Mouse (Mus musculus) midbrain, embryonic 15.5 days (tissue): ENCODE measurements around the gene Eno3. TPM values are rescaled to one million over a fixed set of nuclear protein-coding genes. Genes with fewer than 3 reads are reported as not detected.

Experiments
- ATAC-seq: fragments of 200-750 bp; cut with Nextera tagmentation; replicated peaks from 2 replicates; pipeline ENCODE4 v1.8.0; 2017; ENCODE audit warnings: moderate TSS enrichment
- H3K27ac ChIP-seq: fragments of 300-500 bp; sonication (generic); 2 replicates; pipeline ENCODE4 v1.5.1; 2015; ENCODE audit warnings: mild to moderate bottlenecking, inconsistent platforms
- H3K27me3 ChIP-seq: fragments of 300-500 bp; sonication (generic); replicated peaks from 2 replicates; pipeline ENCODE4 v1.6.1; 2015; ENCODE audit warnings: inconsistent platforms
- H3K36me3 ChIP-seq: fragments of 300-500 bp; sonication (generic); replicated peaks from 2 replicates; pipeline ENCODE4 v1.6.1; 2015; ENCODE audit warnings: inconsistent platforms
- H3K4me1 ChIP-seq: fragments of 300-500 bp; sonication (generic); 2 replicates; pipeline ENCODE4 v1.6.1; 2015; ENCODE audit warnings: inconsistent platforms
- H3K4me2 ChIP-seq: fragments of 300-500 bp; sonication (generic); 2 replicates; pipeline ENCODE4 v1.6.1; 2015; ENCODE audit warnings: inconsistent platforms, mild to moderate bottlenecking, moderate library complexity
- H3K4me3 ChIP-seq: fragments of 300-500 bp; sonication (generic); 2 replicates; pipeline ENCODE4 v1.5.1; 2015; ENCODE audit warnings: mild to moderate bottlenecking, inconsistent platforms
- H3K9ac ChIP-seq: fragments of 300-500 bp; sonication (generic); 2 replicates; pipeline ENCODE4 v1.6.1; 2015; ENCODE audit warnings: mild to moderate bottlenecking, inconsistent platforms
- H3K9me3 ChIP-seq: fragments of 300-500 bp; sonication (generic); 2 replicates; pipeline ENCODE4 v1.6.1; 2016; ENCODE audit warnings: inconsistent platforms
- WGBS: fragments of 180-500 bp; shearing (Covaris S2); methylation state at CpG from one replicate; pipeline ENCODE4 v1.1.7; 2015; ENCODE audit warnings: mixed read lengths; 5-methylcytosine and 5-hydroxymethylcytosine counted together
- polyA plus RNA-seq: library from polyadenylated mRNA; unstranded; fragments of >200 nt; fragmentation: Nextera tagmentation; extraction: Ambion mirVana; gene quantifications from 2 replicates; pipeline ENCODE4 v1.2.1, GENCODE M21; 2015

Gene Eno3
- polyA plus RNA-seq, 1 experiment from 2014 or later: 8.0 TPM

DNA sequence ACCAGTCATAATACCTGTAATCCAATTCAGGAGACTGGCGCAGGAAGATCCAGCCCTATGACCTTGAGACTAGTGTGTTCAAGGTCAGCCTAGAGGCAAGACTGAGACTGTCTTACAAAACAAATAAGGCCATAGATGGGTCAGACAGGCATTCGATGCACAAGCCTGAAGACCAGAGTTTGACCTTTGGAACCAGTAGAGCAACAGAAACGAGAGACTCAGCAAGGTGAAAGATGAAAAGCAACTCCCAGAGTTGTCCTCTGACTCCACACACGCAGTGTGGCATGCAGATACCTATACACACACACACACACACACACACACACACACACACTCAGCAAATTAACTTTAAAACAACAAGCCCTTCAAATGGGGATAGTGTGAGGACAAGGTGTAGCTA, 30.1 kb upstream of the Eno3 start:
- Histone ChIP-seq H3K9me3 (no peaks in the 10 kb centered on the region), H3K4me2 (no peak overlapping the region), H3K27me3 (no peaks in the 10 kb centered on the region), H3K27ac (no peak overlapping the region), H3K9ac (no peak overlapping the region), H3K36me3 (no peaks in the 10 kb centered on the region), H3K4me3 (no peak overlapping the region), H3K4me1 (no peaks in the 10 kb centered on the region)
- ATAC-seq: no peak
- WGBS: 79% methylated on average over 4 of the region's 4 CpGs

DNA sequence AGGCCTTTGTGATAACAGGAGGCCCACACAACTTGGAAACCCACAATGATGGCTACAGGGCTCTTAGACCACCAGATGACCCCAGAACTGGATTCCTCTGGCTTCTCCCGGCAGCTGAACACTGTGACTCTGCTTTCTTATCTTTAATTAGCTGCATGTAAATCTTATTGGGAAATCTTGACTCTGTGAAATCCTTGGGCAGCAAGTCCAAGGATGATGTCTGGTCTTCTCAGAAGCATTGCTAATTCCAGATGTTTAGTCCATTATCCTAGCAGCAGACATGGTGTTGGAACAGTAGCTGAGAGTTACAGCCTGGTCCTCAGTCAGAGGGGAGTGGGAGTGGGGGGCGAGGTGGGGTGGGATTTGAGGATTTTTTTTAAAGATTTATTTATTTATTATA, 28.6 kb upstream of the Eno3 start:
- H3K36me3 ChIP-seq: no peaks in the 10 kb centered on the region
- H3K4me1 ChIP-seq: no peaks in the 10 kb centered on the region
- no peaks in the 10 kb centered on the region for H3K9me3 ChIP-seq
- WGBS: 71% methylated on average over 2 of the region's 2 CpGs
- H3K9ac ChIP-seq: no peak overlapping the region
- no peak overlapping the region for H3K4me3 ChIP-seq
- H3K4me2 ChIP-seq: no peak overlapping the region
- no peaks in the 10 kb centered on the region for H3K27me3 ChIP-seq
- no peak overlapping the region for H3K27ac ChIP-seq
- no peak for ATAC-seq

DNA sequence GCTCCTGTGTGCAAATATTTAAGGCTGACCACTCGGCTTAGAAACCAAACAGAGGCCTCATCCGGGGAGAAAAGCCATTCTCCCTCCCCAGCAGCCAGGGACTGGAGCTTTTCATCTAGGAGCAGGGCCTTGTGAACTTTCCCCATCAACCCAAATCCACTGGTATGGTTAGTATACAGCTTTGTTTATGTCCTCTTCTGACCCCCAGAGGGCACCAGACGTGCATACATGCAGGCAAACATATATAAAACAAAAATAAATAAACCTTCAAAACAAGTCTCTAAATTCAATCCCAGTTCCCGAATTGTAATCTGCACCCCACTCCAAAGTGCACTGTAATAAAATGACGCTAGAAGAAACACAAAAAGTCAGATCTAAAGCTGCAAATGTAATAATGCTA, 27.4 kb upstream of the Eno3 start:
- Histone ChIP-seq H3K27me3 (no peaks in the 10 kb centered on the region), H3K4me1 (no peaks in the 10 kb centered on the region), H3K27ac (no peak overlapping the region), H3K9ac (no peak overlapping the region), H3K4me3 (no peak overlapping the region), H3K36me3 (no peaks in the 10 kb centered on the region), H3K4me2 (no peak overlapping the region), H3K9me3 (no peaks in the 10 kb centered on the region)
- no peak for ATAC-seq
- 51% methylated on average over 5 of the region's 5 CpGs for WGBS

DNA sequence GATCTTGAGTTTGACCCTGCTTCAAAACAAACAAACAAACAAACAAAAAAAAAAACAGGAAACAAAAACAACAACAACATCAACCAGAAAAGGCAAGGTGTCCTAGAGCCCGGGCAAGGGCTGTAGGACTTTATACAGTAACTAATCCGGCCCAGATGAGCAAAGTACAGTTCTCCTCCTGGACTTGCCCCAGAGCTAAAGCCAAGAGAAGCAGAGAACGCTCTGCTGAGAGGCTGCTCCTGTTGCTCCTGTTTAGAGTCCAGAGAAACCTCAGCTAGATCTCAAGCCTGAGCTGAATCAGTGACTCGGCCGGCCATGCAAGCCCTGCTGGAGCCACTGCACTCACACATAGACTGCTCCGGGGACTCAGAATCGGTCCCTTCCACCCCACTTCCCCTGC, 26.9 kb upstream of the Eno3 start:
- Histone ChIP-seq H3K4me3 (no peak overlapping the region), H3K27me3 (no peaks in the 10 kb centered on the region), H3K4me1 (no peaks in the 10 kb centered on the region), H3K9me3 (no peaks in the 10 kb centered on the region), H3K36me3 (no peaks in the 10 kb centered on the region), H3K9ac (no peak overlapping the region), H3K27ac (no peak overlapping the region), H3K4me2 (no peak overlapping the region)
- ATAC-seq: no peak
- WGBS: 75% methylated on average over 7 of the region's 7 CpGs

DNA sequence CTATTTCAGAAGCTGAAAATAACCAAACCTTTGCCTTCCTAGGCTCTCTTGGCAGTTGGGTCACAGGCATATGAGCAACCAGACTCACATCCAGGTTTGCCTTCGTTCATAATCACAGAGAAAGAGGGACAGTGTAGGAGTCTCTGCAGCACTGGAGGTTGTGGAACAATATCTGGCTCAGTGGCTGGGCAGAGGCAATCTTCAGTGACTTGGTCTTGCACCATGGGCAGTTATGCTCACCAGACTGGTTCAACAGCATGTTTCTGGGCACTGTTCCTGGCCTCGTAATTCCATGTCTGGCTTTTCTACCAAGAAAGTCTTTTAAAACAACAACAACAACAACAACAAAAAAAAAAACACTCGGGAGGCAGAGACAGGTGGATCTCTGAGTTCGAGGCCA, 21.4 kb upstream of the Eno3 start:
- Histone ChIP-seq H3K27ac (no peak overlapping the region), H3K27me3 (no peaks in the 10 kb centered on the region), H3K4me2 (no peak overlapping the region), H3K36me3 (no peaks in the 10 kb centered on the region), H3K9ac (no peak overlapping the region), H3K4me3 (no peak overlapping the region), H3K9me3 (no peaks in the 10 kb centered on the region), H3K4me1 (no peaks in the 10 kb centered on the region)
- ATAC-seq: no peak
- WGBS: 74% methylated on average over 4 of the region's 4 CpGs

DNA sequence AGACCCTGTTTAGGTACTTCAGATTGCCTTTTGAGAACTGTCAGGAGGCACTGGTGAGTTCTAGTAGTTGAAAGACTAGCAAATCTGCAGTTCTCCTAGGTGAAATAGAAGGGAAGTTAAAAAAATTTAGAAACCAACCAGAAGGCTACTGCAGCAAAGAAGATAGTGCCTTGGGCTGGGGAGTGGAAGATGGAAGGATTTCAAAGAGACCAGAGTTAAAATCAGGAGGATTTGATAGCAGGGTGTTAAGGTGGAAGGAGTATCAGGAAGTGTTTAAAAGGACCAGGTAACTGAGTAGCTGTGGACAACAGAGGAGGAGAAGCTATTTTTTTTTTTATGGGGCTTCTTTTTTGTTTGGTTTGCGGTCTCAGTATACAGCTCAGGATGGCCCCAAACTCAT, 19.2 kb upstream of the Eno3 start:
- no peak for ATAC-seq
- no peak overlapping the region for H3K9ac ChIP-seq
- WGBS: 96% methylated on average over 1 of the region's 1 CpGs

DNA sequence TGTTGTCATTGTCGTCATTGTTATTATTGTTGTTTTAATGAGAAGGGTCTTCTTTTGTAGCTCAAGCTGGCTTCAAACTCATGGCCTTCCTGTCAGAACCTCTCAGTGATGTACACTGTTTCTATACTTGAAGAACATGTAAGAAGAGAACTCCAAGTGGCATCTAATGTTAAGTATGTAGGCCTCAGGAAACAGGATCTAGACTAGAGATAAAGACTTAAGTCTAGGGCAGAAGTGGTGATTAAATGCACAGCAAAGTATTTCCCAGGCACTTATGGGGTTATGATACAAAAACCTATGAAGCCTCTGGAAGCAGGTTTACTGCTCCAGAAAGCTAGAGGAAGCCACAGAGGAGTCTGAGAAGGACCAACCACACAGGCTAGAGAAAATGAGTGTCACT, 18.7 kb upstream of the Eno3 start:
- no peaks in the 10 kb centered on the region for H3K27me3 ChIP-seq
- H3K9me3 ChIP-seq: no peaks in the 10 kb centered on the region
- no peak overlapping the region for H3K4me3 ChIP-seq
- 91% methylated on average over 1 of the region's 1 CpGs for WGBS
- H3K4me1 ChIP-seq: no peaks in the 10 kb centered on the region
- 0 out of 2 replicates have a peak, but pooled peaks cover 3% of the 10 kb centered on the region for H3K36me3 ChIP-seq
- no peak overlapping the region for H3K4me2 ChIP-seq
- H3K27ac ChIP-seq: no peak overlapping the region
- H3K9ac ChIP-seq: no peak overlapping the region
- ATAC-seq: no peak

More for the DNA sequence above, 19.2 kb upstream of the Eno3 start:
- H3K27ac ChIP-seq: no peak overlapping the region
- H3K27me3 ChIP-seq: no peaks in the 10 kb centered on the region
- H3K36me3 ChIP-seq: no peaks in the 10 kb centered on the region
- no peaks in the 10 kb centered on the region for H3K4me1 ChIP-seq
- no peaks in the 10 kb centered on the region for H3K9me3 ChIP-seq
- no peak overlapping the region for H3K4me2 ChIP-seq
- H3K4me3 ChIP-seq: no peak overlapping the region

DNA sequence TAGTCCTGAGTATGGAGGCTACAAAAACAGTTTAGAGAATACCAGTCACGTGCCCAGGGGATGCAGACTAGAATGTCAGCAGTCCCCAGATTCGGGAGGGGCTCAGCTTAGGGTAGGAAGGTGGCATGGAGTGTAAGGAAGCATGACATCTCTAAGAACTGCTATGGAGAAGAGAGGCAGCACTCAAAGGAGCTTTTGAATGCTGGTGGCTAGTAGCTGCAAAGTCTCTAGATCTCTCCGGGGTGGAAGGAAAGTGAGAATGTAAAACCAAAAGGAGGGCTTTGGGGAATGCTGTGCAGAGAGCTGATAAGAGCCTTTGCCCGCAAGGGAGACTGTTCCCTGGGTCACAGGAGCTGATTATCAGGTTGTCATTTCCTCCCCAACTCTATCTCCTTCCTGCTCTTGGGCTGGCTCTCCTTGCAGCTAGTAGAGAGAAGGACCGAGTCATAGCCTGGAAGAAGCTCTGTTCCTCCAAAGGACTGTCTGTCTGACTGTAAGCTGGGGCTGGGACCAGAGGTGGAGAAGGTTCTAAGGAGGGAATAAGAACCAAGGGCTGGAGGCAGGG, 18.2 kb upstream of the Eno3 start, which contains the start of gene Gp1ba:
TSS of gene Gp1ba (plus strand) at position 409 of the 565 bp plus-strand sequence.
- no peak for ATAC-seq
- 62% methylated on average over 5 of the region's 5 CpGs for WGBS

DNA sequence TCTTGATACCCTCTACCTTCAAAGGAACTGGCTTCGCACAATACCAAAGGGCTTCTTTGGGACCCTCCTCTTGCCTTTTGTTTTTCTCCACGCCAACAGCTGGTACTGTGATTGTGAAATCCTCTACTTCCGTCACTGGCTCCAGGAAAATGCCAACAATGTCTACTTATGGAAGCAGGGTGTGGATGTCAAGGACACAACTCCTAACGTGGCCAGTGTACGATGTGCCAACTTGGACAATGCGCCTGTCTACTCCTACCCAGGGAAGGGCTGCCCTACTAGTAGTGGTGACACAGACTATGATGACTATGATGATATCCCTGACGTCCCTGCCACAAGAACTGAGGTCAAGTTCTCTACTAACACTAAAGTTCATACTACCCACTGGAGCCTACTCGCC, 17.0 kb upstream of the Eno3 start:
- Histone ChIP-seq H3K4me1 (peaks cover under 1% of the 10 kb centered on the region), H3K4me3 (no peak overlapping the region), H3K4me2 (no peak overlapping the region), H3K9ac (no peak overlapping the region), H3K36me3 (peaks cover 12% of the 10 kb centered on the region; the same call in 1 of the 2 replicates), H3K27ac (no peak overlapping the region), H3K9me3 (no peaks in the 10 kb centered on the region), H3K27me3 (no peaks in the 10 kb centered on the region)
- ATAC-seq: no peak
- 89% methylated on average over 8 of the region's 8 CpGs for WGBS

More for the DNA sequence above, 18.2 kb upstream of the Eno3 start, which contains the start of gene Gp1ba:
- Histone ChIP-seq H3K36me3 (0 out of 2 replicates have a peak, but pooled peaks cover 3% of the 10 kb centered on the region), H3K27ac (no peak within 1 kb of the TSS), H3K9ac (no peak within 1 kb of the TSS), H3K4me3 (no peak within 1 kb of the TSS), H3K4me1 (no peaks in the 10 kb centered on the region), H3K4me2 (no peak within 1 kb of the TSS), H3K27me3 (no peaks in the 10 kb centered on the region), H3K9me3 (no peaks in the 10 kb centered on the region)

DNA sequence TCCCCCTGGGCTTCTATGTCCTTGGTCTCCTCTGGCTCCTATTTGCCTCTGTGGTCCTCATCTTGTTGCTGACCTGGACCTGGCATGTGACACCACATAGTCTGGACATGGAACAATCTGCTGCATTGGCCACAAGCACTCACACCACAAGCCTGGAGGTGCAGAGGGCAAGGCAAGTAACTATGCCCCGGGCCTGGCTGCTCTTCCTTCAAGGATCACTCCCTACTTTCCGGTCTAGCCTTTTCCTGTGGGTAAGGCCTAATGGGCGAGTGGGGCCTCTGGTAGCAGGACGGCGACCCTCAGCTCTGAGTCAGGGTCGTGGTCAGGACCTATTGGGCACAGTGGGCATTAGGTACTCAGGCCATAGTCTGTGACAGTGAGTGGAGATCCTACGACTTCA, 15.8 kb upstream of the Eno3 start:
- Histone ChIP-seq H3K9me3 (no peaks in the 10 kb centered on the region), H3K4me3 (no peak overlapping the region), H3K27me3 (no peaks in the 10 kb centered on the region), H3K9ac (no peak overlapping the region), H3K4me1 (peaks cover 14% of the 10 kb centered on the region), H3K4me2 (no peak overlapping the region), H3K36me3 (peaks cover 12% of the 10 kb centered on the region; the same call in 1 of the 2 replicates), H3K27ac (no peak overlapping the region)
- no peak for ATAC-seq
- WGBS: 91% methylated on average over 7 of the region's 7 CpGs

DNA sequence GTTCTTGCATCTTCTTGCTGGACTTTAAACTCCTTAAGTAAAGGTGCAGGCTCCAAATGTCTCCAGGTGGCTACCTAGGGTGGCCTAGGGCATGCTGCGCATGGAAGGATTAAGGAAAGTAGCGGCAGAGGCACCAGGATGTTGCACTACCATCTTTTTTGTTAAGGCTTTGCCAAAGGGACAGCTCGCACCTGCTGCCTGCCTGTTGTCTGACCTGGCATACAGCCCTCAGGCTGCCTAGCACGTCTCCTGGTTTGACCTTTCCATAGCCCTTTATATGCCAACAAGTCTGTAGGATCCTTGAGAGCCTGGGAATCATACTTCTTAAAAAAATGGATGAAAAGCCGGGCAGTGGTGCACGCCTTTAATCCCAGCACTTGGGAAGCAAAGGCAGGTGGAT, 14.0 kb upstream of the Eno3 start:
- Histone ChIP-seq H3K9ac (no peak overlapping the region), H3K36me3 (peaks cover 12% of the 10 kb centered on the region; the same call in 1 of the 2 replicates), H3K9me3 (no peaks in the 10 kb centered on the region), H3K27me3 (no peaks in the 10 kb centered on the region), H3K4me3 (no peak overlapping the region), H3K4me1 (peaks cover 20% of the 10 kb centered on the region), H3K4me2 (no peak overlapping the region), H3K27ac (no peak overlapping the region)
- 93% methylated on average over 6 of the region's 6 CpGs for WGBS
- ATAC-seq: no peak

DNA sequence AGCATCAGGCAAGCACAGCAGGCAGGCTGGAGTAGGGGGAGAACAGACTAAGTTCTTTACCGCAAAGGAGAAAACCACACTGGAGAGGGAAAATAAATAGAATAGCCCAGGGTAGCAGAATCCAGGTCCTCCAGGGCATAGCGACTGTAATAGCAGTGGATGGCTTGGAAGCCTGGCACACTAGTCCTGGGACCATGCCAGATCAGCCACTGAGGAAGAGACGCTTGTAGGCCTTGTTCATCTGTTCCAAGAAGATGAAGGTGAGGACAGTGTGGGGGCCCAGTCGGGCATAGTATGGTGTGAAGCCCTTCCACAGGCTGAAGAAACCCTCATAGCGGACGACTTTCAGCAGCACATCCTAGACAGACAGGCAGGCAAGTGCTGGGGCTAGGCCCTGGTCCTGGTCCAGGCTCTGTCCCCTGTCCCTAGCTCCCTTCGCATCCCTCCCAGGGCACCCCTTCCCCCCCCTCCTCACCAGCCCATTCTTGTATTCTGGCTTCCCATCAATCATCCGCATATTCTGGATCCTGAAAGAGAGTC, 12.4 kb upstream of the Eno3 start:
- no peaks in the 10 kb centered on the region for H3K9me3 ChIP-seq
- 96% methylated on average over 8 of the region's 8 CpGs for WGBS
- ATAC-seq: no peak

More for the DNA sequence above, 12.4 kb upstream of the Eno3 start:
- no peaks in the 10 kb centered on the region for H3K27me3 ChIP-seq
- peaks cover 19% of the 10 kb centered on the region for H3K36me3 ChIP-seq
- no peak overlapping the region for H3K27ac ChIP-seq
- peaks cover 33% of the 10 kb centered on the region for H3K4me1 ChIP-seq
- H3K4me3 ChIP-seq: no peak overlapping the region
- H3K4me2 ChIP-seq: no peak overlapping the region
- H3K9ac ChIP-seq: no peak overlapping the region
